Mouse (Mus musculus) liver, adult 2 months (tissue): Measurements from ENCODE around the gene 1700022I11Rik. TPM values are rescaled to one million over a fixed set of nuclear protein-coding genes. Genes with fewer than 3 reads are reported as not detected.

ENCODE experiments used
- DNase-seq: peaks from one replicate; pipeline ENCODE4 v3.0.0-alpha.2; 2011; ENCODE audit warnings: low read depth, low spot score; ENCODE audit errors: extremely low read depth
- H3K27ac ChIP-seq: fragments of 200-500 bp; replicated peaks from 2 replicates; pipeline ENCODE4 v1.5.1; 2012; ENCODE audit warnings: low read depth, mild to moderate bottlenecking, control low read depth, inconsistent platforms, low read length; ENCODE audit not compliant: insufficient read depth
- H3K27me3 ChIP-seq: fragments of 200-500 bp; 2 replicates; pipeline ENCODE4 v1.6.1; 2012; ENCODE audit warnings: mild to moderate bottlenecking, moderate library complexity, low read length, inconsistent platforms; ENCODE audit not compliant: control insufficient read depth, insufficient read depth
- H3K36me3 ChIP-seq: fragments of 200-500 bp; 2 replicates; pipeline ENCODE4 v1.6.1; 2012; ENCODE audit warnings: low read length, inconsistent platforms; ENCODE audit not compliant: control insufficient read depth, insufficient read depth
- H3K4me1 ChIP-seq: fragments of 200-500 bp; 2 replicates; pipeline ENCODE4 v1.6.1; 2011; ENCODE audit warnings: low read length; ENCODE audit not compliant: control insufficient read depth, insufficient read depth
- H3K4me3 ChIP-seq: fragments of 200-500 bp; 2 replicates; pipeline ENCODE4 v1.5.1; 2011; ENCODE audit warnings: low read depth, mild to moderate bottlenecking, control low read depth, low read length, moderate library complexity; ENCODE audit not compliant: insufficient read depth
- H3K79me2 ChIP-seq: fragments of 200-500 bp; 2 replicates; pipeline ENCODE4 v1.6.1; 2012; ENCODE audit warnings: inconsistent platforms, mild to moderate bottlenecking, low read length, moderate library complexity; ENCODE audit not compliant: control insufficient read depth, insufficient read depth
- H3K9ac ChIP-seq: fragments of 200-500 bp; 2 replicates; pipeline ENCODE4 v1.6.1; 2012; ENCODE audit warnings: low read depth, mild to moderate bottlenecking, control low read depth, inconsistent platforms, low read length
- CTCF ChIP-seq: fragments of 200-500 bp; IDR thresholded peaks from 2 replicates; pipeline ENCODE4 v1.5.1; 2011; ENCODE audit warnings: low read depth, low read length, control low read depth
- POLR2A ChIP-seq: fragments of 200-500 bp; IDR thresholded peaks from 2 replicates; pipeline ENCODE4 v1.6.1; 2011; ENCODE audit warnings: low read length, control low read depth; ENCODE audit not compliant: insufficient read depth; ENCODE audit errors: extremely low read depth
- WGBS: fragments of 180-500 bp; shearing (Covaris S2); methylation state at CpG from one replicate; pipeline ENCODE4 v1.1.7; 2018; 5-methylcytosine and 5-hydroxymethylcytosine counted together
- polyA plus RNA-seq: library from polyadenylated mRNA; depleted of rRNA; stranded (reverse); fragments of >200 nt; gene quantifications from 2 replicates; pipeline ENCODE4 v1.2.3, GENCODE M21; 2012
- total RNA-seq: library from RNA; depleted of rRNA; stranded (reverse); fragments of >200 nt; gene quantifications from 2 replicates; pipeline ENCODE4 v1.2.3, GENCODE M21; 2014

Gene 1700022I11Rik
- total and polyA plus RNA-seq, 2 experiments, result not detected

- Histone ChIP-seq H3K36me3 (no peaks in the 10 kb centered on the region), H3K4me3 (no peak overlapping the region), H3K27ac (no peak overlapping the region), H3K79me2 (no peaks in the 10 kb centered on the region), H3K4me1 (no peaks in the 10 kb centered on the region), H3K9ac (no peak overlapping the region), H3K27me3 (no peaks in the 10 kb centered on the region)
- WGBS, result 75% methylated on average over 5 of the region's 5 CpGs
- peak; percentile 2; the same call in 1 of the 2 replicates for TF ChIP-seq CTCF
- no peak for TF ChIP-seq POLR2A
- DNase-seq, result no peak
These were observed 41.2 kb upstream of the 1700022I11Rik start for GRCm38 (mm10) chr4:42928209-42928608.

- Histone ChIP-seq H3K4me1 (no peaks in the 10 kb centered on the region), H3K9ac (no peak overlapping the region), H3K27me3 (no peaks in the 10 kb centered on the region), H3K4me3 (no peak overlapping the region), H3K36me3 (no peaks in the 10 kb centered on the region), H3K27ac (no peak overlapping the region), H3K79me2 (no peaks in the 10 kb centered on the region)
- WGBS, result 92% methylated on average over 9 of the region's 9 CpGs
- DNase-seq, result no peak
- TF ChIP-seq POLR2A, result no peak
- no peak for TF ChIP-seq CTCF
These were observed 40.5 kb upstream of the 1700022I11Rik start for GRCm38 (mm10) chr4:42928952-42929351.

DNA sequence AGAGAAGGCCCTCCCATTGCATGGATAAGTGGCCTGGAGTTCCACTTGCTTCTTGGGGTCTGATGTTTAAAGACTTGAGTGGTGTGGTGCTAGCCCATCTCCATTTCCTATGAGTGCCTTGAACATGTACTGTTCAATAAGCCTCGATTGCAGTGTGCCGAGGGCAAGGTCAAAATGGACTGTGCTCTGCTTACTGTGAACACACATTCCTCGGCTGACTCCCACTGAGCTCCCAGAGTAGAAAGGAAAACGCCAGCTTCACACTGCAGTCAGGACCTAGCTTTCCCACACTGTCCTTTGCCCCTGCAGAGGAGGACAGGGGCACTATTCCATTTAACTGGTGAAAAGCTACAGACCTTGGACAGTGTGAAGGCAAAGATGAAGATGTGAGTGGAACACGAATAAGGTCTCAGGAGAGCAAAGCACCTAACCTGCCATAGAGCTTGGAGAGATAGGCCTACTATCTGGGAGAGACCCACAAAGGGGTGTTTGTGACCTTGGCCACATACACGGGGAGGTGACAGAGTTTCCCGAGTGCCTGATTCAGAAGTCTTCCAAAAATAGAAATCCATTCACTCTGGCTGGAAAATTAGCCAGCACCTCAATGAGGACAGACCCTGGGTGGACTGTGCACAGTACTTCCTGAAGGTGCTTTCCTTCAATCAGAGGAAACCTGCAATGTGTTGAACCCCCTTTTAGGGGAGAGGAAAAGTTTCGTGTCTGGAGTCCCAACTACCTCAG is 37.0 kb upstream of the 1700022I11Rik start:
- Histone ChIP-seq H3K79me2 (no peaks in the 10 kb centered on the region), H3K9ac (no peak overlapping the region), H3K36me3 (no peaks in the 10 kb centered on the region), H3K27ac (no peak overlapping the region), H3K27me3 (no peaks in the 10 kb centered on the region), H3K4me1 (no peaks in the 10 kb centered on the region), H3K4me3 (no peak overlapping the region)
- TF ChIP-seq POLR2A (no peak), CTCF (no peak)
- no peak for DNase-seq
- WGBS, result 47% methylated on average over 8 of the region's 8 CpGs

GRCm38 (mm10) chr4:42933630-42934029 is 35.8 kb upstream of the 1700022I11Rik start:
- no peaks in the 10 kb centered on the region for H3K4me1 ChIP-seq
- no peak for DNase-seq
- 11% methylated on average over 22 of the region's 22 CpGs for WGBS
- H3K9ac ChIP-seq, result no peak overlapping the region
- no peaks in the 10 kb centered on the region for H3K36me3 ChIP-seq
- H3K27ac ChIP-seq, result no peak overlapping the region
- no peaks in the 10 kb centered on the region for H3K27me3 ChIP-seq
- no peak overlapping the region; the same call in 1 of the 2 replicates for H3K4me3 ChIP-seq
- H3K79me2 ChIP-seq, result no peaks in the 10 kb centered on the region
- TF ChIP-seq POLR2A (no peak), CTCF (peak; percentile 15; the same call in 1 of the 2 replicates)

DNA sequence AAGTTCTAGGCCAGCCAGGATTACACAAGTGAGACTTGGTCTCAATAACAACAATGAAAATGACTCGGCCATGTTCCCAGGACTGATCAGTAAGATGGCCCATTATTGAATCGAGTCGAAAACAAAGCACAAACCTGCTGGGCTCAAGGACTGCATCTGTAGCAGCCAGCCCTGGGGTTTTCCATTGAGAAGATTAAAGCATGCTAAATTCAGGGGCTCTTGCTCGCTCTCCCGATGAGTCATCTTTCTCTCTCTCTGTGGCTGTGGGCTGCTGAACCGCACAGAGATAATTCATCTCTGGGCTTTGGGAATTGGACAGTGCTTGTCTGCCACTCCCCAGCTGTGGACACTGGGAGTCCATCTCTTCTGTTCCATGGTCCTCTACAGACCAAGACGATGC is 28.0 kb upstream of the 1700022I11Rik start:
- Histone ChIP-seq H3K36me3 (no peaks in the 10 kb centered on the region), H3K9ac (no peak overlapping the region), H3K27me3 (no peaks in the 10 kb centered on the region), H3K4me1 (no peaks in the 10 kb centered on the region), H3K79me2 (no peaks in the 10 kb centered on the region), H3K27ac (no peak overlapping the region), H3K4me3 (no peak overlapping the region)
- 79% methylated on average over 7 of the region's 7 CpGs for WGBS
- TF ChIP-seq CTCF, result no peak
- TF ChIP-seq POLR2A, result no peak
- DNase-seq, result no peak

DNA sequence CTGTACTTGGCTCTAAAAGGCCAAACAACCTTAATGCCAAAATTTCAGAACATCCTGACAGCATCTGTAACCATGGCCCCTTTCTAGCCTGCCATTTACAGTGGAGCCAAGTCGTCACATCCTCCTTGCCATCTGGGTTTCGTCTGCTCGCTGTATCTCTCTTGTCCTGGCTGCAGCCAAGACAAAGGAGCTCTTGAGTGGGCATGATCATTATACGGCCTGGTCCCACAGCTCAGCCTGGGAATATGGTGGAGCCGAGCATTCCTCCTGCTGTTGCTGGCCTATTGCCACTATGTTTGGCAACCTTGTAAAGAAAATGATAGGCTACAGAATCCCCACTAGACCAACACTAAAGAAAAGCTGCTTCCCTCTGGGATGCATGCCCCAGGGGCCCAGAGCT is 26.1 kb upstream of the 1700022I11Rik start:
- DNase-seq, result no peak
- Histone ChIP-seq H3K79me2 (no peaks in the 10 kb centered on the region), H3K27ac (no peak overlapping the region), H3K27me3 (no peaks in the 10 kb centered on the region), H3K36me3 (no peaks in the 10 kb centered on the region), H3K4me1 (no peaks in the 10 kb centered on the region), H3K9ac (no peak overlapping the region), H3K4me3 (no peak overlapping the region)
- WGBS, result 84% methylated on average over 5 of the region's 5 CpGs
- TF ChIP-seq CTCF (no peak), POLR2A (no peak)
